Mouse (Mus musculus): ENCODE results near the gene Gm10638.

DNA sequence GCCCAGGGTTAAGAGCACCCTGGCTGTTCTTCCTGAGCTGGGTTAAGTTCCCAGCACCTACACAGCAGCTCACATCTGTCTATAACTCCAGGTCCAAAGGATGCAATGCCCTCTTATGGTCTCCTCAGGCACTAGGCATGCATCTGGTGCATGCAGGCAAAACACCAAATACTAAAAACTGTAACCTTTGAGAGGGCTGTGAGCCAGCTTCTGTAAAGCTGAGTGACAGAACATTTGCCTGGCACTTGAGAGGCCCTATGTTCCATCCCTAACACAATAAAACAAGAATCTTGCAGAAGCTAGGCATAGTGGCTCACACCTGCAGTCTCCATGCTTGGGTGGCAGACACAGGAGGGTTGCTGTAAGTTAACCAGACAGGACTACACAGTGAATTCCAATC is 3.9 kb upstream of the Gm10638 start:
- TF ChIP-seq EP300 (IDR thresholded peaks at IDR 0.05; ENCODE audit: insufficient read depth, low read depth, low read length) (no peak), POLR2A (IDR thresholded peaks at IDR 0.05; ENCODE audit: insufficient read depth, low read length) (no peak), CTCF (IDR thresholded peaks at IDR 0.05; ENCODE audit: low read depth, low read length) (no peak)

Data from ES-Bruce4 (cell line).